Mouse (Mus musculus): ENCODE measurements at regions not wholly inside any gene's neighbourhood (a gene's known extent, or its start where the extent isn't known, plus 50 kb on each side); places are given as distances from the start of the nearest gene placed in this dataset.

DNA sequence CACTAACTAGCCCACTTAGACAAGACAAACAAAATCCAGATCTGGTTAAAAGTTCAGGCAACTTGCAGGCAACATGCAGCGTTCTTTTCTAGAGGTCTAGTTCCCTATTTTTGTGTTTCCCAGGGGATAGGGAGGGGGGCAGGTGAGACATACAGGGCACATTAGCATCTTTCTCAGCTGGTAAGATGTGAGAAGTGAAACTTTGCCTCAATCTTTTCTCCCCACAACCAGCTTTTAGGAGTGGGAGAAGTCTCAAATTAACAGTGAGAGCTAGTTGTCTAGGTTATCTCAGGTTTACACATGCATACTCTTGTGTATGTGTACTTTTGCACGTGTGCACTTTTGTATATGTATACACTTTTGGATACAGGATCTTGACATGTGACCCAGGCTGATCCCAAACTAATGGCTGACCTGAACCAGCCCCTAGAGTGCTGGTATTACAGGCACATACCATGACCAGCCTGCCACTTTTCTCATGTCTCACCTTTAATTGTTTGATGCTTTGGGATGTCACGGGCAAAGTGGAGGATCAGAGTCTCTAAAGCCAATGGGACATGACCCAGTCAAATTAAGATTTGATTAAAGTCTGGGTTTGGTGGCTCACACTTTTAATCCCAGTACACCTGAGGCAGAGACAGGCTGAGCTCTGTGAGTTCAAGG lies 60.3 kb upstream of the Ube2e1 start:
- DNase-seq, result no peak

DNA sequence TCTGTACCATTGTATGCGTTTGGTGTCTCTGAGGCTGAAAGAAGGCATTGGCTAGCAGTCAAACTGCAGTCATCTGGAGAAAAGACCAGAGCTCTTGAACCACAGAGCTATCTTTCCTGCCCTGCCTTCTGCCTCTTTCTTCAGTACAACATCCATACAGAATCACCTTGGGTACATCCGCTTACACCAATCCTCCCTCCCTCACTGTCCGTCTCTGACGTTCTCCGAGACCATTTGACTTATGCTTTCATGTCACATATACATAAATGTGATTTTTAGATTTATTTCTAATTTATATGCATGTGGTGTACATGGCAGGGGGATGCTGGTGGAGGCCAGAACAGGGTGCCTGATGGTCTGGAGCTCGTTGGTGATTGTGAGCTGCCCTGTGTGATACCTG lies 57.7 kb upstream of the Ube2e1 start:
- DNase-seq, result no peak

DNA sequence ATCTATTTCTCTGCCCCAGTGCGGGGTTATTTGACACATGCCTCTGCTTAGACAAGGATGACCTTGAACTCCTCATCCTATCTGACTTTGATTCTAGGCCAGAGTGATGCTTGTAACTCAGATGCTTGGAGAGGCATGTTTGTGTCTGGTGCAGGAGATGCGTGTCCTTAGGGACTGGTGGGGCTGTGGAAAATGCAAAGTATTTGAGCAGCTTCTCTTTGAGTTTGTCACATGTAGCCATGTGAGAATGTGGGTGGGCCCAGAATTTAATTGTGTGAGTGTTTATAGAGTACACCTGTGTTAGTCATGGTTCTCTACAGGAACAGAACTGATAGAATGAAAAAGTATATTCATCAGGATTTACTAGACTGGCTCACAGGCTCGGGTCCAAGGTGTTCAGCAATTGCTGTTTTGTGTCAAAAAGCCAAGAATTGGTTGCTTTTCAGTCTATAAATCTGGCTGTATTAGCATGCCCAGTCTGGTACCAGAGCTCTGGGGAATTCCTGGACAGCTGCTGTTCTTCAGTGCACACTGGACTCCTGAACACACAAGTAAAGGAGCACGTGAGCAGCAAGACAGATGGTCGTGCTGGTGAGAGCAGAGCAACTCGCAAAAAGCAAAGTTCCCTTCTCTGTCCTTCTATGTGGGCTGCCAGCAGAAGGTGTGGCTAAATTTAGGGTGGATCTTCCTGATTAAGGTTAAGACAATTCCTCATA lies 54.5 kb upstream of the Ube2e1 start:
- DNase-seq, result no peak
